Mouse (Mus musculus) forebrain, embryonic 13.5 days (tissue): ENCODE measurements at regions not wholly inside any gene's neighbourhood (a gene's known extent, or its start where the extent isn't known, plus 50 kb on each side); places are given as distances from the start of the nearest gene placed in this dataset.

Source experiments
- ATAC-seq: fragments of 200-750 bp; cut with Nextera tagmentation; 2 replicates; pipeline ENCODE4 v1.8.0; 2017
- H3K27ac ChIP-seq: fragments of 300-500 bp; sonication (generic); 2 replicates; pipeline ENCODE4 v1.5.1; 2015; ENCODE audit warnings: inconsistent platforms, mild to moderate bottlenecking, moderate library complexity
- H3K27me3 ChIP-seq: fragments of 300-500 bp; sonication (generic); 2 replicates; pipeline ENCODE4 v1.6.1; 2015; ENCODE audit warnings: mild to moderate bottlenecking, inconsistent platforms
- H3K36me3 ChIP-seq: fragments of 300-500 bp; sonication (generic); 2 replicates; pipeline ENCODE4 v1.6.1; 2015; ENCODE audit warnings: mild to moderate bottlenecking, inconsistent platforms; ENCODE audit not compliant: poor library complexity, severe bottlenecking
- H3K4me1 ChIP-seq: fragments of 300-500 bp; sonication (generic); 2 replicates; pipeline ENCODE4 v1.6.1; 2015; ENCODE audit warnings: inconsistent platforms
- H3K4me2 ChIP-seq: fragments of 300-500 bp; sonication (generic); 2 replicates; pipeline ENCODE4 v1.6.1; 2015; ENCODE audit warnings: inconsistent platforms, mild to moderate bottlenecking, moderate library complexity
- H3K4me3 ChIP-seq: fragments of 300-500 bp; sonication (generic); 2 replicates; pipeline ENCODE4 v1.5.1; 2015; ENCODE audit warnings: mild to moderate bottlenecking, inconsistent platforms
- H3K9ac ChIP-seq: fragments of 300-500 bp; sonication (generic); 2 replicates; pipeline ENCODE4 v1.6.1; 2015; ENCODE audit warnings: mild to moderate bottlenecking, inconsistent platforms
- H3K9me3 ChIP-seq: fragments of 300-500 bp; sonication (generic); replicated peaks from 2 replicates; pipeline ENCODE4 v1.6.1; 2016; ENCODE audit warnings: inconsistent platforms
- WGBS: fragments of 180-500 bp; shearing (Covaris S2); methylation state at CpG from one replicate; pipeline ENCODE4 v1.1.7; 2015; 5-methylcytosine and 5-hydroxymethylcytosine counted together

DNA sequence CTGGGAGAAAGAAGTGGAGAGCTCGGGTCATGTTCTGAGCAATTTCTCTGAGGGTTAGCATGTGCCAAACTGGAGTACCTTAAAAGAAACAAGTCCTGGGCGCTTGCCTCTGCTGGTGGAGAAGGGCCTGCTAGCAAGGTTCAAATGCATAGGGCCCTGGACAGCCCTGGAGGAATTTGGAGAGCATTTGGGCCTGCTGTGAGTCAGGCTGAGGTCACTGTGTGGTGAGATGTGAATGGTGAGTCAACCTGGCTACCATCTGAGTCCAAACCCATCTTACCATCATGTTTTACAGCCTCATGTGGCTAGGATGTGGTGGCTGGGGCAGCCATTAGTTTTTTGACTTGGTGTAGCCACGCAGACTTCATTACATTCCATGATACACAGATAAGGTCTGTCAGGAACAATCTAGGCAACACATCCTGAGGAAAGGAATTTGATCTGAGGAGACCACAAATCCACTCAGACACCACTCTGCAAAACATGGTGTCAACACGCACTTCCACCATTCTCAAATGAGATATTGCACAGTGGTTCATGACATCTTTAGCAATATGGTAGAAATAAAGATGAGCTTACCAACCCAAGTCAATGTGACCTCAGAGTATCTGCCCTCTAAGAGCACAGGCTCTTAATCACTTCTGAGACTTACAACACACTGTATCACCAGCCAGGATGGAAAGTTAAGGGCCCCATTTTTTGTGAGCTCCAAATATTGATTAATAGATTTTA is 83.1 kb downstream of the Thbs2 start:
- WGBS: 82% methylated on average over 4 of the region's 4 CpGs
- no peaks in the 10 kb centered on the region for H3K27me3 ChIP-seq

DNA sequence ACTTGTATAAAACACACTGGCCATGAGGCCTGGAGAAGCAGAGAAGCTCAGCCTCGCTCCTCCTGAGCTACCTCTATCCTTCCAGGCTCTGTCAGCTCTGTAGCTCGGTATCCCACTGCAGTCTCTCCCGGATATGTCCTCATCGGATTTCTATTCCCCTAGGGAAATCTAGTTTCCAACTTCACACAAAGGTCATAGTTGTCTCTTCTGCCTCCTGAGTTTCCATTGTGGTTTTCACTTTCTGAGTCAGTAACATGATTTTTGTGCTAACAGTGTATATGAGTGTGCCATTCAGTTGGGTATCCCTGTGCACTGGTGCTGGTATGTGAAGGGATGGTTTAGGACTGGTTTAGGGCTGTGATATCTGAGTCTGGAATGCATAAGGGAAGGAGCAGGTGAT is 85.2 kb downstream of the Thbs2 start:
- 94% methylated on average over 4 of the region's 4 CpGs for WGBS
- Histone ChIP-seq H3K27me3 (no peaks in the 10 kb centered on the region), H3K4me2 (no peak overlapping the region), H3K4me3 (no peak overlapping the region), H3K9me3 (no peaks in the 10 kb centered on the region), H3K36me3 (no peaks in the 10 kb centered on the region), H3K27ac (no peak overlapping the region), H3K4me1 (no peaks in the 10 kb centered on the region), H3K9ac (no peak overlapping the region)
- ATAC-seq: no peak

More for the DNA sequence above, 83.1 kb downstream of the Thbs2 start:
- H3K4me3 ChIP-seq: no peak overlapping the region
- H3K4me2 ChIP-seq: no peak overlapping the region
- no peaks in the 10 kb centered on the region for H3K9me3 ChIP-seq
- no peaks in the 10 kb centered on the region for H3K4me1 ChIP-seq
- H3K9ac ChIP-seq: no peak overlapping the region
- H3K27ac ChIP-seq: no peak overlapping the region
- H3K36me3 ChIP-seq: no peaks in the 10 kb centered on the region
- no peak for ATAC-seq

DNA sequence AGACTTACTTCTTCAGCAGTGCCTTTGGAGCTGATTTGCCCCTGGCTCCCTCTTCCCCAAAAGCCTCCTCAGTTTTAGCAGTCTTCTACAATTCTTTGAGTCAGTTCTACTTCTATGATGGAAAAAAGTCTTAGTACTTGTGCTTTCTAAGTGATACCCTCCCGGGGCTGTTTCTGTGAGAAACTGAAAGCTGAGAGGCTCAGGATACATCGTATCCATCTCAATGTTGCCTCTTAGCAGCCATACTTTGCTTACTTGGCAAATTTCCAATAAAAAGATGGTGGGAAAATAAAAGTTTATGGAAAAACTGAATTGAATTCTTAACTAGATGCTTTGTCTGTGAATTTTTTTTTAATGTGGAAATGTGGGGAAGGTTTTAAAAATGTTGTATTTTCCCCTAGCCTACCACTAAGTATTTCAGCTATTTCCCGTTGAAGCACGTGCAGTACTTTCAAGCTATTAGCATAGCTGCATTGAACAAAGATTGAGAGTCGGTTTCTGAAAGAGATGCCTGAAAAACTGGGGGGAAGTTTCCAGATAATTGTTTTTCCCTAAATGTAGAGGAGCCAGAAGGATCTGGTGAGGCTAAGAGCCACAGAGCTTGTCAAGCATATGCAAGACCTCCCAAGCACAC is 87.6 kb downstream of the Thbs2 start:
- H3K36me3 ChIP-seq: no peaks in the 10 kb centered on the region
- no peaks in the 10 kb centered on the region for H3K9me3 ChIP-seq
- WGBS: 70% methylated on average over 5 of the region's 5 CpGs
- H3K27ac ChIP-seq: no peak overlapping the region
- H3K27me3 ChIP-seq: no peaks in the 10 kb centered on the region
- no peaks in the 10 kb centered on the region for H3K4me1 ChIP-seq
- no peak overlapping the region for H3K9ac ChIP-seq
- H3K4me3 ChIP-seq: no peak overlapping the region
- ATAC-seq: no peak
- H3K4me2 ChIP-seq: no peak overlapping the region

DNA sequence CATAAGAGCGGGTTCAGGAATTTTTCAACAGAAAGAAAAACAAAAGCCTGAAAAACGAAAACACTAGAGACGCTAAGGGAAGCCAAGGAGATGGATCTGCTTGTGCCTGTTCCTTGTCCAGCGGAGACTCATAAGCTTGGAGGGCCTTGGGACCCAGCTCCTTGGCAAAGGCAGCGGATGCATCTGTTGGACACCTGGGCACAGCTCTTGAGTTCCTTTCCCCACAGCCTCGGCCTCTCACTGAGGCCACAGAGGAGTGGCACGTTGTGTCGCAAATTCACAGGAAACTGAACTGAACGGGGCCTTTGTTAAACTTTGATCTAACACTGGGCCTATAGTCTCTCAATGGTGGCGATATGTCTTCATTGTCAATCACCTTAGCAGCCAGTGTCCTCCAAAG is 94.4 kb downstream of the Thbs2 start:
- H3K9ac ChIP-seq: no peak overlapping the region
- no peaks in the 10 kb centered on the region for H3K4me1 ChIP-seq
- no peaks in the 10 kb centered on the region for H3K9me3 ChIP-seq
- 84% methylated on average over 10 of the region's 10 CpGs for WGBS
- no peak overlapping the region for H3K4me2 ChIP-seq
- no peak for ATAC-seq
- no peaks in the 10 kb centered on the region for H3K27me3 ChIP-seq
- H3K4me3 ChIP-seq: no peak overlapping the region
- no peaks in the 10 kb centered on the region for H3K36me3 ChIP-seq
- no peak overlapping the region for H3K27ac ChIP-seq

DNA sequence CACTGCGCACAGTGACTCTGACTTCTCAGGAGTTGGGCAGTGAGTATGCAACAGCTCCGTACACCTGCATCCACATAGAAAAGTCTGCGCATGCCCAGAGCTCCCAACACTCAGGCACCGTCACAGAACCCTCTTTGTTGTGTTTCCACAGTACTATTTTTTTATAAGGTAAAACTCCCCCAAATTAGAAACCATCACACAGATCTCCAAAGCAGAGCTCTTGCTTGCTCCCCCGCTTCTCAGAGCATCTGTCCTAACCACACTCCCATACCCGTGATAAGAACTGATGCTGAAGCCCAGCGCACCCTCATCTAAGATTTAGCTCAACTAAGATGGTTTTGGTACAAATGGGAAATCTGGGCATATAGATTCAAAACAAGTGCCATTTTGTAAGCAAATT is 97.6 kb downstream of the Thbs2 start:
- 88% methylated on average over 7 of the region's 7 CpGs for WGBS
- H3K27me3 ChIP-seq: no peaks in the 10 kb centered on the region

DNA sequence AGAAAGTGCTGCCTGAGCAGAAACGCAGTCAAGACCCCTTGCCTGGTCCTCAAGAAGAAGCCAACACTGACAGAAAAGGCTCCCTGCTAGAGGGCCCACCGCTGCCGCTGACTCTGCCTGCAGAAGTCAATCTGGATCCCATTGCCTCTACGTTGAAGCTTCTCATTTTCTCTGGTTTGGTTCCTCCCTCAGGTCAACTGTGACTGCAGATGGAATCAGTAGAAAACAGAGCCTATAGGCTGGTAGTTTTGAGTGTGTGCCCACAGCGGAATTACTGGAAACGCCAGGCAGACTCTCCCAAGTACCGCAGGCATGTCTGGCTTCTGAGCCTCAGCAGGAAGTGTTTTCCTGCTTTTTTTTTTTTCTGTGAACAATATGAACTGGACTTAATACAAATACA is 98.5 kb downstream of the Thbs2 start:
- H3K4me1 ChIP-seq: no peaks in the 10 kb centered on the region
- no peak overlapping the region for H3K27ac ChIP-seq
- H3K9ac ChIP-seq: no peak overlapping the region
- H3K36me3 ChIP-seq: no peaks in the 10 kb centered on the region
- ATAC-seq: no peak
- H3K4me3 ChIP-seq: no peak overlapping the region
- H3K9me3 ChIP-seq: no peaks in the 10 kb centered on the region
- H3K27me3 ChIP-seq: no peaks in the 10 kb centered on the region
- 88% methylated on average over 7 of the region's 7 CpGs for WGBS
- no peak overlapping the region for H3K4me2 ChIP-seq

More for the DNA sequence above, 97.6 kb downstream of the Thbs2 start:
- no peak overlapping the region for H3K9ac ChIP-seq
- no peak overlapping the region for H3K4me2 ChIP-seq
- no peaks in the 10 kb centered on the region for H3K4me1 ChIP-seq
- no peak for ATAC-seq
- no peak overlapping the region for H3K4me3 ChIP-seq
- H3K27ac ChIP-seq: no peak overlapping the region
- H3K36me3 ChIP-seq: no peaks in the 10 kb centered on the region
- H3K9me3 ChIP-seq: no peaks in the 10 kb centered on the region

DNA sequence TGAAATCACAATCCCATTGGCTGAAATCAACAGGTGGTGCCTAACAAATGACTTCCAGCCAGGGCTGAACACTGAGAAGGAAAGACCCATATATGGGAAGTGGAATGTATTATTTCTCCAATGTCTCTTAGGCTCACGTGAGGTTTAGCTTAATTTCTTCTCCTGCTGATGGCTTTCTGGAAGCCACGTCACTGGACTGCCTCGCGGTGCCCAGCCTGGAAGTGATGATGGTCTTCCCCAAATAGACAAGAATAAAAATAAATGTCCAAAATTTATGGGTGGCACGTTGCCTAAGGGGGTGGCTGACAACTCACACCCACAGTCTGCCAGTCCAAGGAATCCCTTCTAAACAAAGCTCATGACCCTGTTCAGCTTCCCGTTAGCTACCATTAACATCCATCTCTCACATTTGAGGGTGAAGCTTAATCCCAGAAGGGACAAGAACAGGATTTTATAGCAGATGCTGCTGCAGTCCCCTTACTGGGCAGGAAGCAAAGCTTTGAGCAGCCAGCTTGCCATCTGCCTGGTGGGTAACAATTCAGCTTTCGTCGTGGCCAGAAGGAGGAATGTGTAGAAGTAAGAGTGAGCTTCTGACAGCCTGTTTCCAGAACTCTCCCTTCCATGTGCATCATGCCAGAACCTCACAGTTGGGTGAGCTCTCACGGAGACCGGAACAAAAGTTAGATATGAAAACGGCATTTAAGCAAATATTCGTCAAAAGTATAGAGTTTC is 105.8 kb downstream of the Thbs2 start:
- no peak overlapping the region for H3K27ac ChIP-seq
- no peak for ATAC-seq
- H3K4me3 ChIP-seq: no peak overlapping the region
- WGBS: 94% methylated on average over 12 of the region's 12 CpGs
- no peaks in the 10 kb centered on the region for H3K36me3 ChIP-seq
- H3K27me3 ChIP-seq: no peaks in the 10 kb centered on the region
- no peak overlapping the region for H3K9ac ChIP-seq
- no peaks in the 10 kb centered on the region for H3K4me1 ChIP-seq
- H3K4me2 ChIP-seq: no peak overlapping the region
- no peaks in the 10 kb centered on the region for H3K9me3 ChIP-seq

DNA sequence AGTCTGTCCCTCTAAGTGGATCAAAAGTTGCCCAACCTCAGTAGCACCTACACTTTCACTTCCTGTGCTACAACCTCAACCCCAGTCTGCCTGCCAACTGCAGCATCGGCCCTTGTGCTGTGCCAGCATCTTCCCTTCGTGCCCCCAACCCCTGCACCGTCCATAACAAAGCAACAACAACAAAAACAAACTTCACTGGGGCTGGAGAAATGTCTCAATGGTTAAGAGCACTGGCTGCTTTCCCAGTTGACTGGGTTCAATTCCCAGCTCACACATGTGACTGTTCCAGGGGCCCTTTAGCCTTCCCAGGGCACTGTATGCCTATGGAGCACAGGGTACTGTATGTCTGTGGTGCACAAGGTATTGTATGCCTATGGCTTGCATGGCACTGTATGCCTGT is 114.4 kb downstream of the Thbs2 start:
- H3K36me3 ChIP-seq: no peaks in the 10 kb centered on the region
- H3K9me3 ChIP-seq: no peaks in the 10 kb centered on the region
- no peak overlapping the region for H3K27ac ChIP-seq
- H3K4me2 ChIP-seq: no peak overlapping the region
- H3K27me3 ChIP-seq: no peaks in the 10 kb centered on the region
- no peak for ATAC-seq
- H3K4me1 ChIP-seq: no peaks in the 10 kb centered on the region
- no peak overlapping the region for H3K4me3 ChIP-seq
- 82% methylated on average over 3 of the region's 3 CpGs for WGBS
- H3K9ac ChIP-seq: no peak overlapping the region

DNA sequence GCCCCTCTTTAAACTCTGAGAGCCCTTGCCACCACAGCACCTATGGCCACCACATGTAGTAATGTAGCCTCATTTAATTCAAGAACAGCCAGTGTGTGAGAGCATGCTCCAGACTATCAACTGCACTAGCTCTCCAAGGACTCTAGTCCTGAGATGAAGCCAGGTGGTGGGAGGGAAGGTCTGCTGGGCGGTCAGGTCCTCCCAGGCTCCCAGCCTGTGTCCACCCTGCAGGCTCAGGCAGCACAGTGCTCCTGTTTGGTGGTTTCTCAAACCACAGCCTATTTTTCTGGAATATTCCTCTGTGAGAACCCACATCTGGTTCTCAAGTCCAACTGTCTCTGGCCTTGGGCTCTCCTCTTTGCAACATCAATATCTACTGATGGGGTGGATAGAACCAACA is 115.3 kb downstream of the Thbs2 start:
- Histone ChIP-seq H3K27ac (no peak overlapping the region), H3K9me3 (no peaks in the 10 kb centered on the region), H3K4me2 (no peak overlapping the region), H3K4me3 (no peak overlapping the region), H3K27me3 (no peaks in the 10 kb centered on the region), H3K36me3 (no peaks in the 10 kb centered on the region), H3K9ac (no peak overlapping the region), H3K4me1 (no peaks in the 10 kb centered on the region)
- 87% methylated on average over 1 of the region's 1 CpGs for WGBS
- ATAC-seq: no peak

DNA sequence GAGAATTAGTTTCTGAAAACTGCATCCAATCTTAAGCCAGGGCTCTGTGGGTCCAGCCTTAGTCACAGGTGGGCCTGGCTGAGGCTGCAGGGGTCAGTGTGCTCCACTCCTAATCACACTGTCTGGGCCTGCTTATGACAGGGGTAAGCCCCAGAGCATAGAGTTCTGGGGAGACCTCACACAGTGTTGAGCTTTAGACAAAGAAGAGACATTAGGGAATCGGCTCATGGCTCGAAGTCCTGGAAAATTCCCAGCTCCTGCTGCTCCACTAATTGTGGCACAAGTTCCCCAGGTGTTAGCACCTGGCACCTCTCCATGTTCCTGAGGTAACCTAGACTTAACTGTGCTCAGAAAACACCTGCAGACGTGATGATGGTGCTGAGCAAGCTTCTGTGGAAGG is 115.8 kb downstream of the Thbs2 start:
- Histone ChIP-seq H3K4me2 (no peak overlapping the region), H3K27me3 (no peaks in the 10 kb centered on the region), H3K27ac (no peak overlapping the region), H3K9me3 (no peaks in the 10 kb centered on the region), H3K4me1 (no peaks in the 10 kb centered on the region), H3K9ac (no peak overlapping the region), H3K4me3 (no peak overlapping the region), H3K36me3 (no peaks in the 10 kb centered on the region)
- 56% methylated on average over 3 of the region's 3 CpGs for WGBS
- no peak for ATAC-seq

DNA sequence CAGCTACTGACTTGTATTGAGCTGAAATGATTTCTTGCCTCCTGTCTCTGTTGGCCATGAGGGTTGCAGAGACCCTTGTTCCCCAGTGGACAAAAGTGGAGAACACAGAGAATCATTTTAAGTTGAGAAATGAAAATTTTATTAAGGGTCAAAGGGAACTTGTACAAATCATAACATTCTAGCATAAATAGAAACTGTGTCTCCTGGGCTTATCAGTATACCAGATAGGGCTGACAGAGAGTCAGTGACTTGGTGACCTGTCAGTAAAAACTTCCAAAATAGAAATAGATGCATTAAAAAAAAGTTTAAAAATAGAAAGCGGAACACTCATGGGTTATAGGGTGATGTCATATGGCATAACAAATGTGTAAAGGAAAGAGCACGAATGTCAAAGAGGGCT is 117.9 kb downstream of the Thbs2 start:
- Histone ChIP-seq H3K27ac (no peak overlapping the region), H3K4me1 (no peaks in the 10 kb centered on the region), H3K27me3 (no peaks in the 10 kb centered on the region), H3K36me3 (no peaks in the 10 kb centered on the region), H3K4me3 (no peak overlapping the region), H3K4me2 (no peak overlapping the region), H3K9ac (no peak overlapping the region), H3K9me3 (no peaks in the 10 kb centered on the region)
- ATAC-seq: no peak
- 90% methylated on average over 2 of the region's 2 CpGs for WGBS

DNA sequence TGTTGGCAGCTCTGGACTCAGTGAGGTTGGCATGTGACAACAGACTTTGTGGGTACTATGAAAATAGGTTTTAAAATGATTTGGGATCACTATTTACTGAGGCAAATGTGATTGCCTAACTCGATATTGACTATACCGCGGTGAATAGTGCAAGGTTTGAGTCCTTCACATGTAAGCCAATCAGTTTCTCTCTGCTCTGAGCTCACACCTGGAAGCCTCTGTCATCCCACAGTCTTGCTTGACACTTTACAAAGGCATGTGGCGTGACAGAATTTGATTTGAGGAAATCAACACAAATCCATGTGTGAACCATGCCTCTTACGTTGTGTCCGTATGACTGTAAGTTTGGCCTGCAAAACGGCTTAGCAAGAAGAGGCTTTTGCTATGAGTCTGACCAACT is 122.9 kb downstream of the Thbs2 start:
- H3K9me3 ChIP-seq: no peaks in the 10 kb centered on the region
- H3K27me3 ChIP-seq: no peaks in the 10 kb centered on the region
- H3K4me1 ChIP-seq: no peaks in the 10 kb centered on the region
- no peak for ATAC-seq
- no peak overlapping the region for H3K4me3 ChIP-seq
- H3K4me2 ChIP-seq: no peak overlapping the region
- no peak overlapping the region for H3K27ac ChIP-seq
- H3K36me3 ChIP-seq: no peaks in the 10 kb centered on the region
- no peak overlapping the region for H3K9ac ChIP-seq
- WGBS: 88% methylated on average over 7 of the region's 7 CpGs
